Mouse (Mus musculus): ENCODE data around the gene Ewsr1.
A peak's percentile ranks its signal among the peaks of the same experiment; 100 is the strongest.
"Not testable (repeated sequence)": the region's sequence is repeated elsewhere in the genome, so short reads cannot be mapped to it uniquely, and the experiment has no call there.

Ewsr1 gene

DNA sequence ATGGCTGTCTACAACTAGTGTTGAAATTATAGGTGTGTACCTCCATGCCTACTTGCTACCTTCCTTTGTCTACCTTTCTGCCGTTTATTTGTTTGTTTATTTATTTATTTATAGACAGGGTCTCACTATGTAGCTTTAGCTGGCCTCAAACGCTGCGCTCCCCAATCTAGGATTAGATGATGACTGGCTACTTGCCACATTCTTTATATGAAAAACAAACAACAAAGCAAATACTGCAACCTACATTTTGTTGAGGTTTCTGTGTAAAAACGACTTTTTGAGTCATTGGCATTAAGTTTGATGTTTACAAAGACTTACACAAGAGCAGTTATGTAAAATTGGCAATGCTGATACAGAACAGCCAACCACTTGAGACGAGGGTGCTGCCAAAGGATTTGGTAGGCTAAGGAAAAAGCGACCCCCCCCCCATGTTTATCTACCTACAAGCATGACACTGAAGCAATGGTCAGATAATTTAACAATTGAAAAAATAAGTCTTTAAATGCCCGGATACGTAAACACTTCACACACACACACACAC is 2.5 kb downstream of the Ewsr1 start:
- no peak for DNase-seq

DNA sequence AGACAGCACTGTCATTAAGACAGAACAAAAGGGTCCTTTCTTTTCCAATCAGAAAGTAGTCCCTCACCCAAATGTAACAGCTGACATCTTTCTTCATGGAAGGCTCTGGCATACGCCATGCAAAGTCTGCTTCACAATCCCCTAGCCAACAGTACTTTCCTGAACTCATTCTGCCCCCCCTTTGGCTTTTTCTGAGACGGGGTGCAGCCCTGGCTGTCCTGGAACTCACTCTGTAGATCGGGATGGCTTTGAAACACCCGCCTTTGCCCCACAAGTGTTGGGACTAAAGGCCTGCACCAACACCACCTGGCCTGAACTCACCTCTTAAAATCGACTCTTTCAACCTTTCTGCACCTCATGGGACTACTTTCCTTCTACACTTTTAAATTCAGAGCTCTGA is 3.2 kb downstream of the Ewsr1 start:
- no peak for DNase-seq

DNA sequence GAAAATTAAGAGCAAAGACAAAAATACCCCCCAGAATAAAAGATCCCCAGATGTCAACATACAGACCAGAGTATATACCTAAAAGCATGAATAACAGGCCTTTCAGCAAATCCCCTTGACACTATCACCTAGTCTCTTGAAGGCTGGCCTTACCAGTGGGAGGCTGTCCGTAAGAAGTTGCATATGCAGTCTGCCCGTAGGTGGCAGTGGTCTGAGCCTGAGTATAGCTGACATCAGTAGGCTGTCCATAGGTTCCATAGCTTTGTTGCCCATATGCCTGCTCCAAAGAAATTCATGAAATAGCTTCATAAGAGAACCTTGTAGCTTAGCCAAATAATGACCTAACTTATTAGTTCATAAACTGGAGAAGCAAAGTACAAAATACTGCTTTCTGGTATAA is 7.4 kb downstream of the Ewsr1 start:
- peak in 1 of 2 experiments; percentile 47 for DNase-seq

DNA sequence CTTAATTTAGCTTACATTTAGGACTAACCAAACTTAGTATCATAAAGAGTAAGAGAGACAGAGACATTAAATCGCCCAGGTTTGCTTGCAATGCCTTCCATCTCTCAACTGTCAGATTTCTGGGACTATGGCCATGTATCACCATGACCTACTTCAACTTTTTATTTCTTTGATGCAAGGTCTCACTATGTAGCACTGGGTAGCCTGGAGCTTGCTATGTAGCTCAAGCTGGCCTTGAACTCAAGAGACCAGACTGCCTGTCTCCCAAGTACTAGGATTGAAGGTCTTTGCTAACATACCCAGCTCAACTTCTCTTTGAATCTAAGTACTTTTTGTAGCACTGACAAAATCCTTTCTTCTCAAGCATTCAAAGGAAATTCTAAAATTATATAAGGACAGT is 9.9 kb downstream of the Ewsr1 start:
- DNase-seq: no peak

DNA sequence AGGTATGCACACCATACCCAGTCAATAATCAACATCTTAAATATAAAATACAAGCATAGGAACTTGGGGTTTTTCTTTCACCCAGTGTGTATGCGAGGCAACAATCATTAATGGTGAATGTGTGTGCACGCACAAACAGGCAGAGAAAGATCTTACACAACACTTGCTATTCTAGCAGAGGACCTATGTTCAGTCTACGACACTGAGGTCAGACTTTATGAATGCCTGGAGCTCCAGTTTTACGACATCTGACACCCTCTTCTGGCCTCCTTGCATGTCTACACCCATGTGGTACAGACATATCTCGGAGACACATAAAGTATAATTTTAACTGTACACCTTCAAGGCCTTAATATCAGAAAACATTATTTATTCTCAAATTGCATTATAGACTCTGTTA is 22.2 kb downstream of the Ewsr1 start:
- not testable (repeated sequence) for DNase-seq

DNA sequence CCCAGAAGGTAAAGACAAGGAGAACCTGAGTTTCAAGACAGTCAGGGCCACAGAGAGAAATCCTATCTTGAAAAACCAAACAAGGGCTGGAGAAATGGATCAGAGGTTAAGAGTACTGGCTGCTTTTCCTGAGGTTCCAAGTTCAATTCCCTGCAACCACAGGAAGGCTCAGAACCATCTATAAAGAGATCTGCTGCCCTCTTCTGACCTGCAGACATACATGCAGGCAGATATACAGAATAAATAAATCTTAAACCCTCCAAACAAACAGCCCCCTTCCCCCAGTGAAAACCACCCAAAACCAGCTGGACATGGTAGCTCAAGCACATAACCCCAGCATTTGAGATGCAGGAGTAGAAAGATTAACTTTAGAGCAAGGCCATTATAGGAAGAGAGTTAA is 23.3 kb downstream of the Ewsr1 start:
- no peak for DNase-seq

DNA sequence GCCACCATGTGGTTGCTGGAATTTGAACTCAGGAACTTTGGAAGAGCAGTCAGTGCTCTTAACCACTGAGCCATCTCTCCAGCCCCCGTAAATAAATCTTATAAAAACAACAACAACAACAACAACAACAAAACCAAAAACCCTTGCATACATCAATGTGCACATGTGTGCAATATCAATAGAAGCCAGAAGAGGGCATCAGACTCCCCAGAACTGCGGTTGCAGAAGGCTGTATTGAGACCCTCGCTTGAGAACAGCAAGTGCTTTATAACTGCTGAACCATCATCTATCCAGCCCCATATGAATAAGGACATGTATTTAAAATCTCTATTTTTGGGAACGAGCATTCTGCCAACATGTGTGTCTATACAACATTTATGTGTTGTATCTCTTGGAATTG is 24.2 kb downstream of the Ewsr1 start:
- DNase-seq: peak in 1 of 2 experiments; percentile 46

DNA sequence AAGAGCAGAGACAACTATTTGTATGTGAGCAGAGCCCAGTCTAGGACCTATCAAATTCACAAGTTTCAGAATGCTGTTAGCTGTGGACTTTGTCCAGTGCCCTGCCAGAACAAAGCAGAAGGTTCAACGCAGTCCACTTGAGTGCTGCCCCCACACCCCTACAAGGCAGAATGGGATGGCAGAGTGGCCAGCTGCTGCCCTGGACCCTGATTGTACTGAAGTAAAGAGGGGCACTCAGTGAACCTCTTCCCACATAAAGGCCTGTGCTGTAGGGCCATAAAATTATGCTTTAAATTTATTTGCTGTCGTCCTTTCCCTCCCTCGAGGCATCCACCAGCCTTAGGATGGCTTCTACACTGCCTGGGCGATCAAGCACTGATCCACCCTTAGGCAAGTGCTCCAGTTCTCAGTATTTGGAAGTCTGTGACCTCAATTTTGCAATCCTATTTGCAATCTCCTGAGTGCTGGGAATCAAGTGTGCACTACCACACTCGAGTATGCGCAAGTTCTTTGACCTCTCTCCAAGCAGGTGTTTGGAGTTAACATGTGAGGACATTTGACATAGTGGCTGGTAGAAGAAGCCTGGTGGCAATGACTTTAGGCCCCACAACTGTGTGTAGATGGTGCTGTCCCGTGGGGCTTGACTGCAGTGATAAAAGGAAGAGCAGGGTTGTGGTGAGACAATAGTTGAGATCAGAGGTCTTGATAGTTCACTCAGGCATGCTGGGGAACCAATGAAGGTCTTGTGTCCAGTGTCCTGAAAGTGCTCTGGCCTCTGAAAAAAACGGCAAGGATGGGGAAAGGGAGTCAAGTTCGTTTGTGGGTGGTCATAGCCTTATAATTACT is 30.7 kb downstream of the Ewsr1 start:
- DNase-seq: no peak

DNA sequence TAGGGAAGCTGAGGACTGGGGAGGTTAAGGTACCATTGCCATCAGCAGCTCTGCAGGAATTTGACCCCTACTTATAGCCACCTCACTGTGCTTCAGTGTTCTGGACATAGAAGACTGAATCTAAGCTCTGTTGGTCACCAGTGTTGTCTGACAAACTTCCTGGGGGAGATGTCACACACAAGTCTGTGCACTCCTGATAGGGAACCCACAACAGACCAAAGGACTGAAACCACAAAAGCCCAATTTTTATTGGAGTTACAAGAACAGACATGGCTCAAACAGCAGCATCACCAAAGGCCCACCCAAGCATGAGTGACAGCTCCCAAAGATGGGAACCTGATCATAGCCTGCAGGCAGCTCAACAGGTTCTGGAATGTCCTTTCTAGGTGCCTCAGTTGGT is 32.0 kb downstream of the Ewsr1 start:
- DNase-seq: no peak

DNA sequence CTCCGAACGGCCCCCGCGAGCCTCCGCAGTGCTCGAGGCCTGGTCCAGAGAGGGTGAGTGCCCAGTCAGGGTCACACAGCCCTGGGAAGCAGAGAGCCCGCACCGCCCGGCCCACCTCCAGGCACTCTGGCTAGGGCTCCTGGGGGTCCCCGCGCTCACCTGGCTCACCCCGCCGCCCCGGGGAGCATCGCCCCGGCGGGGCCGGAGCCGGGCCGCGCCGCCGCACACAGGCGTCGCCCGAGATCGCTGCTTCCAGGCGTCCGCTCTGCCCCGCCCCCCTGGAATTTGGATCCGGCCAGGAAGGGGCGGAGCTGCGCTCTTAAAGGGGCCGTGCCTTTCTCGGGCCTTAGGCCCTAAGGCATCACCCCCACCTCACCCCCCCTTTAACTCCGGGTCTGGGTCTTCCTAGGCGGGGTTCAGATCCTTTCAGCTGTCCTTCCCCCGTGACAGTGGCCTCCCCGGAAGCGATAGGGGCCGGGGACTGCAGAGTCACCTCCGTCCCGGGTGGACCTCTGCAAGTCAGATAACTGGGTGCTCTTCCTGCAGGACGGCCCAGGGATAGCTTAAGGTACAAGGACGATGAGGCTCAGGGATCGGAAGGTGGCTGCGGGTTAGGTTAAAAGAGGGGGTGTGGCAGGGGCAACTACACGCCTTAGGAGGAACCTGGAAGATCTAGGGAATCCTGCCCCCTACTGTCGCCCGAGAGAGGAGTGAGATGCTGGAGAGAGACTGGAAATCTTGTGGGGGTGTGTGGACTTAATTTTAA is 33.8 kb downstream of the Ewsr1 start, which contains the start of gene Gas2l1:
Gas2l1 (minus strand) TSS at position 272 of the 766 bp plus-strand sequence.
- peak; percentile 95 to 96 for DNase-seq

DNA sequence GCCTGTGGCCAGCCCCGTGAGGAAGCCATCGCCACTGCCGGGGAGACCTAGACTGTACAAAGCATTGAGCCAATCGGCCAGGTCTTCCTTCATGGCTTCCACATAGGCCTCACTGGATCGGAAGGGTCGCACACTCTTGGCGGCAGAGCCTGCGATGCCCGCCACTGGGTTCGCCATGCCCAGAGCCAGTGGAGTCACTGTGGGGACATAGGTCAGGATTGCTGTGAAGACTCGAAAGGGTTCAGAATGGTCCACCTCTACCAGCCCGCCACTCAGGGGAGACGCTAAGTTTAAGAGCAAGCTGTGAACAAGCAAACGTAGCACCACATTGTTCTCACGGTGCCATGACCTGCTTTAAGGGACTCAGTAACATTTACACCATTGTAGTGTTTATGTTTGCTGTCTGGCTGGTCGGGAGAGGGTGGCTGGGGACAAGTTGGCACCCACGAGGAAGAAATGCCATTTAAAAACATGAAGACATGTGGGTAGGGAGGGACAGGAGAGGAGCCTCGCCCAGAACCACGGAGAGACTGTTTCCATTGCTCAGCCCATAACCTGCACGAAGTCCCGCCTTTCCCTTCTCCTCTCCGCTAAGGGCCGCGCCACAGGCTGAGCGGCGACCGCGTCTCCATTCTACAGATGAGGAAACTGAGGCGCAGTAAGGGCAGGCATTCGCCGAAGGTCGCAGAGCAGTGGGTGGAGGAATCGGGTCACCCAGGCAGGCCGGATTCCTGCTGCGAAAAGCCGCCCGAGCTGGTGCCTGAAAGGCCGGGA is 34.6 kb downstream of the Ewsr1 start:
- DNase-seq: peak in 1 of 2 experiments; percentile 33

DNA sequence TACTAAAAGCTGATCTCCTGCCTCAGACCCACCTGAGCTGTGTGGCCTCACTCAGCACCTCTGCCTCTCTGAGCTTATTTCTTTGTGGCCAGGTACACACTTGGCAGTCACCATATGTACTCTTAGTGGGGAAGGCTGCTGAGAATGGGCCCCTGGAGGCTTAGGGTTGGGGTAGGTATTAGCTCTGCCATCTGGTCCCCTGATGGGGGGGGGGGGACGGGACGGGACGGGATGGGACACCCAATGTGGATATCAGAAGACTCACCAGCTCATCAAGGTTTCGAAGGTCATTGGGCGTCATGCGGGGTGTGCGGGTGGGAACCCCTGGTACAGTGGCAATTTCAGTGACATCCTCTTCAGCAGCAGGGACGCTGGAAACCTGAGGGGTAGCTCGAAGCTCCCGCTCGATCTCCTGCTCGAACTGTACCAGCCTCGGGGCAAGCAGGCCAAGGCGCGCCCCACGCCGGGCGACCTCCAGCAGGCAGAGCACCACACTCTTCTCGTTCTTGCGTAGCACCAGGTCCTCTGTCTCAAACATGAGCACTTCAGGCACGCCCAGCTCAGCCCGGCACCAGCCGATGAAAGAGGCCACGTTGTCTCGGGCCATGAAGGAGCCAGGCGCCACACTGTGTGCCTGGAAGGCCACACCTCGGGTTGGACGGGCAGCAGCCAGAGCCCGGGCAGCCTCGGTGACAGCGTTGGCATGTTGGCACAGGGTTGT is 35.3 kb downstream of the Ewsr1 start:
- no peak for DNase-seq

DNA sequence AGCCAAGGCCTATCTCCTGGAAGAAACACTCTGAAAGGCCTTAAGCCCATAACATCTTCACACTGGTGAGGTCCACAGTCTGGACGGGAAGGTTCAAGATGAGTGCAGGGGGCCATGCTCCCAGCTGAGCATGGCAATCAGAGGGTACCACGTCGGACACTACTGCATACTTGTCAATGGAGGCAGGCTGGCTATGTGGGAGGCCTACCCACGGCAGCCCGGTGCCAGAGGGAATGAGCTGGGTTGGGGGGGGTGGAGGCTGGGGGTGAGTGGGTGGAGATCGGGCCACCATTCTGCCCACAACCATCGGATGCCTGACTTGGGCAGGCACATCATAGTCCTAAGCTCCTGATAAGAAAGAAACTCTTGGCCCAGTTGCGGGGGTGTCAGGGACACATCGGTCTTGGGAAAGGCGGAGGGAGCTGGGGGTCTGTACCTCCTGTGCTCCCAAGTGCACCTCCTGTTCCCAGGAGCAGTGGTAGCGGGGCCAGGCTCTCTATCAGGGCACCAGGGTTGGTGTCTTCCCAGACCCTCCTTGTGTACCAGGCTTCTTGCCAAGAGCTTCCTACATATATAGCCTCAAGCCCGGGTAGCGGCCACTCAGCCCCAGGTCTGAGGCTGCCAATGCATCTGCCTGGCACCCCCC is 36.1 kb downstream of the Ewsr1 start:
- DNase-seq: no peak

DNA sequence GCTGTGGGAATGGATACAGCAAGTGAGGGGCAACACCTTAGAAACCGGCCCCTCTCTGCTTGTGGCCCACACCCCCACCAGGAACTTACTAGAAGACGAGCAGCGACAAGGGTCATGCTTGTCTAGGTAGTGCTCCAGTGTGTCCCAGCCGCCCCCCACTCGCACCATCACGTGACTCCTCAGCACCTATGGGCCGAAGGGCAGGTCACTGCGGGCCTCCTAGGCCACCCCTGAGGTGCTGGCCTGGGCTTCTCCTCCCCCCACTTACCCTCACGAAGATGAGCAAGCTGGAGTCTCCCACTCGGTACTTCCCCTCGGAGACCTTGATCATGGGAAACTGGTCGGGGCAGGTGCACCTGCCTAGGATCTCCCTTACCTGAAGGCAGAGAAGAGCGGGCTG is 36.7 kb downstream of the Ewsr1 start:
- DNase-seq: peak in 1 of 2 experiments; percentile 30

DNA sequence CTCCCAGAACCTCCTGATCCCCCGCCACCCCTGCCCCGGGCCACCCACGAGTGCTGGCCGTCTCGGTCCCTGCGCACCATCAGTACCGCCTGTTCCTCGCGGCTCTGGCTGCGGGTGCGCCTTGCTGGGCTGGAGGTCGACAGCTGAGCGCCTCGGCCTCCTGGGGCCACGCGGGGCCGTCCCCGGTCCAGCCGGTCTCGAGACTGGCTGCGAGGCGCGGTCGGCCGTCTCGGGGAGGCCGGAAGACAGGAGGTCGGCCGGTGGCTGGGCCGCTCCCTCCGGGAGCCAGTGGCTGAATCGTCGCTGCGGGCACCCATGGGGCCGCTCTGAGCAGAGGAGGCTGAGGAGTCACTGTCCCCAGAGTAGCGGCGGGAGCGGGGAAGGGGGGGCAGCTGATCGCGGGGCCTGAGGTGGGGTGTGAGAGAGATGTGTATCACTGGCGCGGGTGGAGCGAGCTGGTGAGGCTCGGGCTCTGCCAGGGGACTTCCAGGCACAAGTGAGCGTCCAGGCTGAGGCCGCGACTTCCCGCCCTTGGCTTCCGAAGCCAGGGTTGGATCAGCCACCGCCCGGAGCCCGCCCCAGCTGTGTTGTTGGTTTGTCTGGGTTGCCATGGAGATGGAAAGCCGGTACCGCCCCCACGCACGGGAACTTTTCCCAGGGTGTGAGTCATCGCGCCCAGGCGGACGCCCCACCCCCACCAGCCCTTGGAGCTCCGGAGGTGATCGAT is 37.5 kb downstream of the Ewsr1 start:
- peak; percentile 93 to 95 for DNase-seq

DNA sequence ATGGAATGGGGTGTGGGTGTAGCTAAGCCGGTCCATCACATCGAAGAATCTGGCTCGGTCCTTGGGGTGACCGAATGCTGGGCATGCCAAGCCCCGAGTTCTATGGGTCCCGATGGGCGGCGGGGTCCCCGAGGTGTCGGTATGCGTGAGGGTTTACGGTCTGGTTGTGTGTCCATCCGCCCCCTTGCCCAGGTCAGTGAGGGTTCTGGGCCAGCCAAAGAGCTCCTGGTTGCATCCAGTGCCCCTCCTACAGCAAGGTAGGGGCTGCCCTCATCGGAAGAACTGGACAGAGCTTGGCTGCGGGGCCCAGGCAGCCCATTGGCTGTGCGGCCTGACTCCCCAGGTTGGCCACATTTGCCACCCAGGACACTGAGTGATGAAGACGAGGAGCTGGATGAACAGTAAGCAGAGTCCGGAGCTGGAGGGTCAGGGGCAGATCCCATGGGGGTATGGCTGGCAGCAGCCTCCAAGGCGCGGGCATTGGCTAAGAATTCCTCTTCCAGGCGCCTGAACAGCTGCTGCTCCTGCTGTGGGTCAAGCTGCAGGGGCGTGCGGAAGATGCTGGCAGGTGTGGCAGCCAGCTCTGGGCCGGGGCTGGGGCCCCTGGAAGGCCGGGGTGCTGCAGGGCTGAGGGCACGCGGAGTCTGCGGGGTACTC is 38.2 kb downstream of the Ewsr1 start:
- no peak for DNase-seq

DNA sequence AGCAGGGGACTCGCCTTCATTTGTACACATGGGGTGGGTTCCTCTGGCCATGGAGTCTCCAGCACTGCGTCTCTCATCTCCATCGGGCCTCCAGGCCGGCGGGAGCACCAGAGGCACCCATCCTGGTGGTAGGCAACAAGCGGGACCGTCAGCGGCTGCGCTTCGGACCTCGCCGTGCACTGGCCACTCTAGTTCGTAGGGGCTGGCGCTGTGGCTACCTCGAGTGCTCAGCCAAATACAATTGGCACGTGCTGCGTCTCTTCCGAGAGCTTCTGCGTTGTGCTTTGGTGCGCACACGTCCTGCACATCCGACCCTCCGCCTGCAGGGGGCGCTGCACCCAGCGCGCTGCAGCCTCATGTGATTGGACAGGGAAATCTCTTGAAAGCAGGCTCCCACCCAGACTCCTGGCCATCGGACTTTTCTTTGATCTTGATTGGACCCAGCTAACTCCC is 39.3 kb downstream of the Ewsr1 start:
- DNase-seq: peak; percentile 54 to 65

DNA sequence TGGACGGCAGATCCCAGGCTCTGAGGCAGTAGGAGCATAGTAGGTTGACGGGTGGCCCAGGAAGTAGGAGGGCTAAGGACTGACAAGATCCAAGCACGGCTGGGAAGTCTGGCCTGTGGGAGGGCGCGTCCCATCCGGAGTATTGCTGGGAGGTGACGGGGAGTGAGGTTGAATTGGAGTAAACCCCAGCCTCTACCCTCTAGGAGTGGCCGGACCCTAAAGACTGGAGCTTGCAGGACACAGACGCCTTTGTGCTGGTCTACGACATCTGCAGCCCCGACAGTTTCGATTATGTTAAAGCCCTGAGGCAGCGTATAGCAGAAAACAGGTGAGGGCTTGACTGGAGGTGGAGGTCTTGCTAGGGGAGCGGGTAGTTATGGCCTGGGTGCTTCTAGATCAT is 39.8 kb downstream of the Ewsr1 start:
- peak in 1 of 2 experiments; percentile 41 for DNase-seq

DNA sequence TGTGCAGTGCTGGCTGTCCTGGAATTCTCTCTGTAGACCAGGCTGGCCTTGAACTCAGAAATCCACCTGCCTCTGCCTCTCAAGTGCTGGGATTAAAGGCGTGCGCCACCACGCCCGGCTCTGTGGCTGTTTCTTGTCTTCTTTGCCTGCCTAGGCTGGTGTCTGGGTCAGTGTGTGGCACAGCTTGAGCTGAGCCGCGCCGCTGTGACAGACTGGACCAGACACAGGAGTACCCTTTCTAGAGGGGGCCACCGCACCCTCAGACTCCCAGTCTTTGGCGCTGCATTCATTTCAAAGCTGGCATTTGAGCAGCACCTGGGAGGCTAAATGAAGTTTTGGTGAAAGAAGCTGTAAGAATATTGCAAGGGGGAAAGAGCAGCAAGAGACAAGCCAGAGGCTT is 40.3 kb downstream of the Ewsr1 start:
- peak in 1 of 2 experiments; percentile 29 for DNase-seq

Measured in kidney, postnatal 4 days (tissue).